Mouse (Mus musculus): Measurements from ENCODE around the gene Galntl6.

Galntl6 gene

GRCm38 (mm10) chr8:58912196-58912839 lies at the start of gene Galntl6:
Galntl6 (minus strand) TSS chr8:58912640.
- peak; percentile 40 for ATAC-seq (ENCODE audit: insufficient number of reproducible peaks, low FRiP score, low TSS enrichment)

GRCm38 (mm10) chr8:58957195-58957739 lies 44.8 kb upstream of the Galntl6 start:
- no peak for ATAC-seq (ENCODE audit: insufficient number of reproducible peaks, low FRiP score, low TSS enrichment)

GRCm38 (mm10) chr8:58943773-58944172 lies 31.3 kb upstream of the Galntl6 start:
- ATAC-seq (ENCODE audit: insufficient number of reproducible peaks, low FRiP score, low TSS enrichment), result no peak

GRCm38 (mm10) chr8:58931066-58931465 lies 18.6 kb upstream of the Galntl6 start:
- ATAC-seq (ENCODE audit: insufficient number of reproducible peaks, low FRiP score, low TSS enrichment), result no peak

GRCm38 (mm10) chr8:58915142-58915541 lies 2.7 kb upstream of the Galntl6 start:
- no peak for ATAC-seq (ENCODE audit: insufficient number of reproducible peaks, low FRiP score, low TSS enrichment)

GRCm38 (mm10) chr8:58913640-58913968 lies 1.2 kb upstream of the Galntl6 start:
- ATAC-seq (ENCODE audit: insufficient number of reproducible peaks, low FRiP score, low TSS enrichment), result no peak

GRCm38 (mm10) chr8:58912840-58913639 lies 600 bp upstream of the Galntl6 start:
- peak; percentile 40 for ATAC-seq (ENCODE audit: insufficient number of reproducible peaks, low FRiP score, low TSS enrichment)

GRCm38 (mm10) chr8:58911677-58912076 lies 763 bp downstream of the Galntl6 start, which contains the start of gene BC030500:
BC030500 (plus strand) TSS chr8:58911755.
- no peak for ATAC-seq (ENCODE audit: insufficient number of reproducible peaks, low FRiP score, low TSS enrichment)

GRCm38 (mm10) chr8:58904465-58904864 lies 8.0 kb downstream of the Galntl6 start:
- ATAC-seq (ENCODE audit: insufficient number of reproducible peaks, low FRiP score, low TSS enrichment), result no peak

GRCm38 (mm10) chr8:58895960-58896359 lies 16.5 kb downstream of the Galntl6 start:
- no peak for ATAC-seq (ENCODE audit: insufficient number of reproducible peaks, low FRiP score, low TSS enrichment)

- ATAC-seq (ENCODE audit: insufficient number of reproducible peaks, low FRiP score, low TSS enrichment), result no peak
These were observed 21.8 kb downstream of the Galntl6 start for GRCm38 (mm10) chr8:58890591-58890990.

- ATAC-seq (ENCODE audit: insufficient number of reproducible peaks, low FRiP score, low TSS enrichment), result no peak
These were observed 26.0 kb downstream of the Galntl6 start for GRCm38 (mm10) chr8:58886405-58886804.

- ATAC-seq (ENCODE audit: insufficient number of reproducible peaks, low FRiP score, low TSS enrichment), result no peak
These were observed 88.1 kb downstream of the Galntl6 start for GRCm38 (mm10) chr8:58824347-58824746.

- no peak for ATAC-seq (ENCODE audit: insufficient number of reproducible peaks, low FRiP score, low TSS enrichment)
These were observed 107.2 kb downstream of the Galntl6 start for GRCm38 (mm10) chr8:58805190-58805589.

GRCm38 (mm10) chr8:58801847-58802246 lies 110.6 kb downstream of the Galntl6 start:
- no peak for ATAC-seq (ENCODE audit: insufficient number of reproducible peaks, low FRiP score, low TSS enrichment)

GRCm38 (mm10) chr8:58753769-58754168 lies 158.7 kb downstream of the Galntl6 start:
- ATAC-seq (ENCODE audit: insufficient number of reproducible peaks, low FRiP score, low TSS enrichment), result no peak

- no peak for ATAC-seq (ENCODE audit: insufficient number of reproducible peaks, low FRiP score, low TSS enrichment)
These were observed 174.5 kb downstream of the Galntl6 start for GRCm38 (mm10) chr8:58737963-58738362.

- no peak for ATAC-seq (ENCODE audit: insufficient number of reproducible peaks, low FRiP score, low TSS enrichment)
These were observed 220.7 kb downstream of the Galntl6 start for GRCm38 (mm10) chr8:58691761-58692160.

- no peak for ATAC-seq (ENCODE audit: insufficient number of reproducible peaks, low FRiP score, low TSS enrichment)
These were observed 234.5 kb downstream of the Galntl6 start for GRCm38 (mm10) chr8:58677847-58678450.

- peak; percentile 83 for ATAC-seq (ENCODE audit: insufficient number of reproducible peaks, low FRiP score, low TSS enrichment)
These were observed 243.4 kb downstream of the Galntl6 start for GRCm38 (mm10) chr8:58669075-58669474.

- no peak for ATAC-seq (ENCODE audit: insufficient number of reproducible peaks, low FRiP score, low TSS enrichment)
These were observed 252.4 kb downstream of the Galntl6 start for GRCm38 (mm10) chr8:58660019-58660418.

Measured in cerebellum, adult (tissue).